Mouse (Mus musculus) MEL-GATA-1-ER (cell line): ENCODE results near the gene Mfsd5.
A peak's percentile ranks its signal among the peaks of the same experiment; 100 is the strongest.

Experiments used
- DNase-seq: peaks from one replicate; pipeline ENCODE4 v3.0.0-alpha.2; 2012; ENCODE audit warnings: low read depth; ENCODE audit errors: extremely low read depth

The Mfsd5 gene

GRCm38 (mm10) chr15:102279092-102279782 lies at the start of gene Mfsd5:
Gene Mfsd5 (plus strand): TSS chr15:102279454.
- peak; percentile 76 for DNase-seq

- no peak for DNase-seq
Observed at GRCm38 (mm10) chr15:102230408-102231321, 48.6 kb upstream of the Mfsd5 start.

- peak; percentile 89 for DNase-seq
Observed at GRCm38 (mm10) chr15:102231748-102232147, 47.5 kb upstream of the Mfsd5 start, which contains the start of gene Itgb7. Gene Itgb7 (minus strand): TSS chr15:102231944.

- DNase-seq, result no peak
Observed at GRCm38 (mm10) chr15:102232764-102233163, 46.5 kb upstream of the Mfsd5 start.

- no peak for DNase-seq
Observed at GRCm38 (mm10) chr15:102233896-102234295, 45.4 kb upstream of the Mfsd5 start.

- DNase-seq, result no peak
Observed at GRCm38 (mm10) chr15:102235371-102236027, 43.8 kb upstream of the Mfsd5 start.

GRCm38 (mm10) chr15:102238543-102239259 lies 40.6 kb upstream of the Mfsd5 start:
- no peak for DNase-seq

GRCm38 (mm10) chr15:102239260-102239590 lies 40.0 kb upstream of the Mfsd5 start:
- DNase-seq, result no peak

GRCm38 (mm10) chr15:102239851-102240250 lies 39.4 kb upstream of the Mfsd5 start:
- no peak for DNase-seq

GRCm38 (mm10) chr15:102240607-102241006 lies 38.6 kb upstream of the Mfsd5 start:
- DNase-seq, result no peak

- no peak for DNase-seq
Observed at GRCm38 (mm10) chr15:102242404-102243228, 36.6 kb upstream of the Mfsd5 start.

GRCm38 (mm10) chr15:102243229-102244190 lies 35.7 kb upstream of the Mfsd5 start:
- peak; percentile 56 for DNase-seq

- no peak for DNase-seq
Observed at GRCm38 (mm10) chr15:102244306-102245191, 34.7 kb upstream of the Mfsd5 start.

- no peak for DNase-seq
Observed at GRCm38 (mm10) chr15:102245461-102245881, 33.8 kb upstream of the Mfsd5 start.

GRCm38 (mm10) chr15:102245891-102246741 lies 33.1 kb upstream of the Mfsd5 start:
- peak; percentile 93 for DNase-seq

- peak; percentile 85 for DNase-seq
Observed at GRCm38 (mm10) chr15:102246866-102247251, 32.4 kb upstream of the Mfsd5 start.
